Mouse (Mus musculus) liver, adult 2 months (tissue): ENCODE measurements around the gene Unc13d.

Source experiments
- CTCF ChIP-seq: fragments of 200-500 bp; IDR thresholded peaks from 2 replicates; pipeline ENCODE4 v1.5.1; 2011; ENCODE audit warnings: low read depth, low read length, control low read depth
- POLR2A ChIP-seq: fragments of 200-500 bp; IDR thresholded peaks from 2 replicates; pipeline ENCODE4 v1.6.1; 2011; ENCODE audit warnings: low read length, control low read depth; ENCODE audit not compliant: insufficient read depth; ENCODE audit errors: extremely low read depth

DNA sequence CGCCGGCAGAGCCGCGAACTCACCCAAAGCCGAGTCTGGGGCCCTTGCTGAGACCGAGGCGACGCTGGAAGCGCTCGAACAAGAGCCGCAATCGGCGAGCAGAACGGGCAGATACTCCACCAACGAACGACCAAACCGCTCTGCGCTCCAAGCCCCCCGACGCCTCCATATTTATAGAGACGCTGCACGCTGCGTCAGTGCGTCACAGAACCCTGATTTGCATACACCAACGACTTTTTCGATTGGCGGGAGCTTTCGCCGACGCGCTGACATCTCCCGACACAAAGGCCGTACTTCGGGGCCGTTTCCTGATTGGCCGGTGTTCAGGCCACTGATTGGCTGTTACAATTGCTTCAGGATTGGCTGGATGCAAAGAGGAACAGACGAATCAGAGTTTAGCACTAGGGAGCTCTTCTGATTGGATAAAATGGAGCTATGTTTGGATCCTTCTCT lies 53.4 kb downstream of the Unc13d start:
- no peak for TF ChIP-seq CTCF
- peak; percentile 100 for TF ChIP-seq POLR2A
